Mouse (Mus musculus): ENCODE results near the gene Cdh1.
A peak's percentile ranks its signal among the peaks of the same experiment; 100 is the strongest.

Cdh1 gene

DNA sequence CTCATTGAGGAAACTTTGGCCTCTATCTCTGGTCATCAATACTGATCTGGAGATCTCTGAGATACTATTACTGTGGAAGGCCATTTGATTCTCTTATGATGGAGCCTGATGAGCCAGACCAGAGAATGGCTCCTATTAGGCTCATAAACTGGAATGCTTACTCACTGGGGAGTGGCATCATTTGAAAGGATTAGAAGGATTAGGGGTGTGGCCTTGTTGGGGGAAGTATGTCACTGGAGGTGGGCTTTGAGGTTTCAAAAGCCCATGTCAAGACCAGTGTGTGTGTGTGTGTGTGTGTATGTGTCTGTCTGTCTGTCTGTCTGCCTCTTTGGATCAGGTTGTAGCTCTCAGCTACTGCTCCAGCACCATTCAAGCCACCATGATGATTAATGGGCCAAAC, 20.8 kb downstream of the Cdh1 start:
- no peak for DNase-seq

DNA sequence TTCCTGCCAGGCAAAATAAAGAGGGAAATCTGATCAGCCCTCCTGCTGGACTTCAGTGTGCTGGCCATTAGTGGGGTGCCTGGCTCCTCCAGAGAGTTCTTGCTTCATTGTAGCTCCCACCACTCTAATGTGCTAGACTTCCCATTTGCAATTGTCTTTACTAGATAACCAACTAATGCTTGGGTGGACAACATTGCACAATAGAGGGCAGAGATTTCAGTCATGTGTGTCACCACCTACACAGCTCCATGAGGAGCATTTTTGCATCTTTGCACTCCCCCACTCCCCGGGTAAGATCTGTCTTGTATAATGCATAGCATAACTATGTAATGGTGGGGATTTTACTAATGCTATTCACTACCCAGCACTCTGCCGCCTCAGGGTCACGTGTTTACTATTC, 21.6 kb downstream of the Cdh1 start:
- DNase-seq, result no peak

DNA sequence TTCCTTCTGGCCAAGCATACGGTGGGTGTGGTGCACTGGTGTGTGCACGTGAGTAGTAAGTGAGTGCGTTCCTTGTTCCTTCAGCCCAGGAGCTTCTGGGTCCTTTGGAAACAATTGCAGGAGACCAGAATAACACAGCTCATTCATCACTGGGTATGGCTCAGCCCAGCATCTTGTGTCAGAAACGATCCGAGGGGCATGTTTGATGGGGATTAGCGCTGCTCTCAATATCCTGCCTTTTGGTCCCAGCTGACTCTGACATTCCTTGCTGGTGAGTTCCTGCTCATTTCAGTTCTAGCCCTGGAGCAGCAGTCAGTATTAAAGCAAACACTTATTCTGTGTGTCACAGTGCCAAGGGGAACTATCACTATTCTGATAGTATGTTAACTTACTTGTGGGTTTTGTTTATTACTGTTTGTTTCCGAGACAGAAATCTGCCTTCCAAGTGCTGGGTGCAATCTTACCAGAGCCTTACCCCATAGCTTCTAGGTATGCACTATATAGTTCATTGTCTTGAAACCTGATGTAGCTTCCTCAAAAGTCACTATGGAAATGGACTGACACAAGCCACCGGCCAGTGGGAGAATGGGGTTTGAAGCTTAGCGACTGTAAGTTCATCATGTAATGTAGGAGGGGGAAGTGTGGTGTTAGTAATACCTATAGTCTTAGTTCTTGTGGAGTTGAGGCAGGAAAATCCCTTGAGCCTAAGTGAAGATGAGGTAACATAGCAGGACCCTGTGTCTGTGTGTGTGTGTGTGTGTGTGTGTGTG, 23.1 kb downstream of the Cdh1 start:
- no peak for DNase-seq

DNA sequence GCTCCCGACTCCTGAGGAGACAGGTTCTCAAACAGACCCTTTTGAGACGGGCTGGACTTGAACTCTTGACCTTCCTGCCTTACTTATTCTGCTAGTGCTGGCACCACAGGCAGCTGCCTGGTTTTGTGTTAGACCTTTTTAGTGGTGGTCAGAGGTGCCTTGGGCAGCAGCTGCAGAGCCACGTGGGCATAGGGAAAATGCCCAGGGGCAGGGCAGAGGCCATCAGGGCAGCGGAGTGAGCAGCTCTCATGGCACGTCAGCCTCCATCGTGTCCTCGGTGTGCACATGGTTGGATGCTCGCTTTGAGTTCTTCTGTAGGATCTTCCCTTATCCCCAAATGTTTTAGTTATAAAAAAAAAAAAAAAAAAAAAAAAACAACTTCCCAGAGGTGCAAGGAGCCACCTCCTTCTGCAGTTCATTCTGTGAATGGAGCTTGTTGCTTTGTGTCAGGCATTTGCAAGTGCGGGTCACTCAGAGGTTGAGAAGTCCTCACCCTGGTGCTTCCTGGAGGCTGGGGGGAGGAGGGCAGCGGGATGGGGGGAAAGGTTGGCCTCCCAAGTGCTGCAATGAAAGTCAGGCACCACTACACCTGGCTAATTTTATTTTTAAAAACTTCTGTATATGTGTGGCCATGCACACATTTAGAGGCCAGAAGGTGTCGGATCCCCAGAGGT, 25.3 kb downstream of the Cdh1 start:
- DNase-seq, result no peak

DNA sequence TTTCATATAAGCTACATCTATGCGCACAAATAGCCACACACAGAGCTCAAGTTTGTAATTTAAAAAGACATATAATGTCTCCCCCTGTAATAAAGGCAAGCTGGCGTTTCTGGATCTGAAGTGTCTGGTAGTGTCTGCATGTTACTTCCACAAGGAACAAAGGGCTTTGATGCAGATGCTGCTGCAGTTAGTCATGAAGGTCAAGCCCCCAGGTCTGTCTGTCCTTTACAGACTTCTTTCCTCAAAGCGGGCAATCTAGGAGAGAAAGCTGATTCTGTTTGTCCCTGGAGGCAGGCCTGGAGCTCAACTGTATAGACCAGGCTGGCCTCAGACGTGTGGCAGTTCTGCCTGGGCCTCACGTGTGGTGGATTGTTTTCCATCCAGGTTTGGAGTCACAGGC, 26.3 kb downstream of the Cdh1 start:
- DNase-seq, result no peak

DNA sequence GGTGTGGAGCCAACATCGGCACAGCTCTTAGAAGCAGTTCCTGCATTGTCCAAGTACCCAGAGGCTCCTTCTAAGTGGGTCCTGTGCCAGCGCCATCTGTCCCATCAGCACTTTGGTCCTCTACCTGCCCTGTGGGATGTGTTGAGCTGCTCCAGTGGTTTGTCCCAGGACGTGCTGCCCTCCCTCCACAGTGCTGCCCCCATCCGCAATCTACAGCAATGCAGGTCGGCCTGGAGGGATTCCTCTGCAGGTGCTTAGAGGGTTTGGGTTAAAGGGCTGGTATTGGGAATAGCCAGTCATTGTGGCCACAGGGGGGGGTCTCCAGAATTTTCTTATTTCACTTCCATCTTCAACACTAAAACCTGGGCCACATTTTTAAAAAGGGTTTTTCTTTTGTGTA, 28.8 kb downstream of the Cdh1 start:
- no peak for DNase-seq

DNA sequence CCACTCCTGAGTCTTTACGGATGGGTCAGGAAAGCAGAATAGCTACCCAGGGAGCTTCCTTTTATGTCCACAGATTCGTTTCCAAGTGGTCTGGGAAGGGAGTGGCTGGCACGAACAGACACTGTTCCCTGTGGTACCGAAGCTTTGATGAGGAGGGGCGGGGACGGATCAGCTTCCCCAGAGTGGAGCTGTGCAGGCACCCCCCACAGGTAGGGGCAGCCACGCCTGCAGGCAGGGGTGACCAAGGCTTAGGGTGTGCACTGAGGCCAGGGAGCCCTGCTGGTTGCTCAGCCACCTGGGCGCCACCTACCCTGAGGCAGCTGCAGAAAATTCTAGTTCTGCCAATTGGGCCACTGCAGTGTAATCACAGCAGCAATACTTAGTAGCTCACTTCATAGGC, 29.5 kb downstream of the Cdh1 start:
- no peak for DNase-seq

DNA sequence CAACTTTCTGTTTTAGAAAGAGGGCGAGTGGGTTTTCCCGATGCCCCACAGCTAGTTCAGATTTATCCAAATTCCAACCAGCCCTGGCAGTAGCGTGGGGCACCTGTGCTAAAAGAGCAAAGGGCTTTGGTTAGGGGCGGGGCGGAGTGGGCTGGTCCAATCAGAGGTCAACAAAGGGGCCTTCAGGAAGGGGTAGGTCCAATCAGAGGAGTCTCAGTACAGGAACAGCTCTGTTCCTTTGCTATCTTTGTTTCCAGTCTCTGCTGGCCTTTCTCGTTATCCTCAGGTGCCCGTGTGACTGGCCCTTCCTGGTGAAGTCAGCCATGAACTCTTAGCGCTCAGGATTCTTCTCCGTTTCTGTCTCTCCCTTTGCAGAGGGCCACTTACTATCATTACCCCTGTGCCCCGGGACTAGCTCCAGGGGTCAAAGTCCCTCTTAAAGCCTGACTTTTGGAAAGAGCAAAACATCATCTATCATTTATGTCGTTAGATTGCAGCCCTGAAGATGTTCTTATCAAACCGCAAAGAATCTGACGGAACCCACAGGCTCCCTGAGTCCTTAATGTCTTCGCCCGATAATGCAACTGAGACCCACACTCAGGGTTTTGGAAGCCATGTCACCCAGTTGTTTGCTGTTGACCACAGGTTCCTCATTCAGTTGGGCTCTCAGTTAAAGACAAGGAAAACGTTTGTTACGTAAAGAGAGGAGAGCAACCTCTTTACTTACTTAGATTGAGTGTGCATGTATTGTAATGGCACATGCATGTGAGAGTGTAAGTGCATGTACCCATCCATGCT, 30.4 kb downstream of the Cdh1 start:
- no peak for DNase-seq

DNA sequence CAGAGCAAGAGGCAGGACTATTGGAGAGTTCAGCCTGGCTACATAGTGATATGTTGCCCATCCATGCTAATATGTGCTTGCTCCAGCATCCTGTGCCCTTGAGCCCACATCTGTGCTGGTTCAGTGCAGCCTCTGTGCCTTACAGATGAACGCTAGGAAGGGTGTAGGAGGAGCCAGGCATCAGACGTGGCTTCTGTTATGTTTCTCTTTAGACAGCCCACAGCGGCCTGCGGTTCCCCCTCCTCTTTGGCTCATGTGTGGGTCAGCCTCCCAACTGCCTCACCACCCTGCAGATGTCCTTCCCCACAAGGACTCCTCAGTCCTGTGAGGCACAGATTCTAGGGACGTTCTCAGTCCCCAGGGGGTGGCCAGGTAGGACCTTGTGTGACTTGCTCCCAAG, 32.1 kb downstream of the Cdh1 start:
- DNase-seq, result no peak

DNA sequence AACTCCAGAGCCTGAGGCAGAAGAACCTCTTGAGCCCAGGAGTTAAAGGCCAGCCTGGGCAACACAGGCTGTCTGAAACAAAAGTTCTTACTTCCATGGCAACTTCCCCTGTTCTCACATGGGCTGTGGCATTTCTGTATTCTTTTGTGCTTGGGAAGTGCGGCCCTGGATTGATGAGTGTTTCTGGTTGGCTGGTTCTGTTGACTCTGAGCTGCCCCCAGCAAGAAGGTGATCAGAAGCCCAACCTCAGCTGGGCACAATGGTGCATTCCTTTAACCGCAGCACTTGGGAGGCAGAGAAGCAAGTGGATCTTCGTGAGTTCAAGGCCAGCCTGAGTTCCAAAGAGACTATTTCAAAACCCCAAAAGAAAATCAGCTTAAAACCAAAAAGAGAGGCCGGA, 34.3 kb downstream of the Cdh1 start:
- DNase-seq, result no peak

DNA sequence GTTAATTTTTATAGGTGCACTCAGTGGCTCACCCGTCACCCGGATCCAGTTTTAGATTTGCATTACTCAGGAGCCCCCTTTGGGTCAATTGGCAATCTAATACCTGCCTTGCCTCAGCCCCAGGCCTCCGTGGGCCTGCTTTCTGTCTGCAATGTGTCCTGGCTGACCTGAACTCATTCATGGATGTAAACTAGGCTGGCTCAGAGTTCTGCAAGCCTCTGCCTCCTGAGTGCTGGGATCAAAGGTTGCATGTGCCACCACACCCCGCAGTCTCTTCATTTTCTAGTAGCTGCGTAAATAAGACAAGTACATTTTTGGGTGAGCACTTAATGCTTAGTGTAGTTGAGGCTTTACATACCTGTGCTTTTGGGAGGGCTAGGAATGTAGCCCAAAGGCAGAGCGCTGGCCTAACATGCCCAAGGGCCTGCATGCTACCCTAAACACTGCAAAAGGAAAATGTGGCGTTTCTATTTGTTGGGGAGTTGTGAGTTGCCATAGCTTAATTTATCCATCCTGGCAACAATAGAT, 35.7 kb downstream of the Cdh1 start:
- DNase-seq, result no peak

DNA sequence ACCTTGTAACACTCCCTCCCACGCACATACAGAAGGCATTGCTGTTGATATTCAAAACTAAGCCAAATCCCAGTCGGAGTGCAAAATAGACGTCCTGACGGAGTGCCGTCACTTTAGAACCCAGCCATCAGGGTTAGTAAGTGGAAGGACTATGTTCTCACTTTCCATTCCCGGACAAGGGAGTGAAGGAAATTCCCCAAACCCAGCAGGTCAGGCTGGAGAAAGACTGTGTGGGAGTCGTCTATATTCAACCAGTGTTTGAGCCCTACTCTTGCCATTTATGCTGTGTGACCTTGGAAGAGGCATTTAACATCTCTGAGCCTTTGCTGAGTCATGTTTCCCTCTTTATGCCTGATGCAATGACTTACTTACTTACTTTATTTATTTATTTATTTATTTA, 37.1 kb downstream of the Cdh1 start:
- no peak for DNase-seq

DNA sequence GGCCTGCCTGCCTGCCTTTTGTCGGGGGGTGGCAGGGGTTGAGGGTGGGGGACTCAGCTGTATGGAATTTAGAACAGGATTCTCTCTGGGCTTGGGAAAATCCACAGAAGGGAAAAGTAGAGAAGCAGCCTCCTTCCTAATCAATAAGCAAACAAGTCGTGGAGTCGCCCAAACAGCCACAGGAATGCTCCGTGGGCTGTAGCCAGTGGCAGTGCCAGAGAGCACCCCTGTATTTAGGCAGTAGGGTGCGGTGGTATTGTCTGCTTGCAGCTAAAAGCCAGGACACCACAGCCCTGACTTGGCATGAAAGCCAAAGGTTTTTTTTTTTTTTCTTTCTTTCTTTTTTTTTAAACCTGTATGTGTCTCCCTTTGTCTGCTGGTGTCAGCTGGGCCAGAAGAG, 37.8 kb downstream of the Cdh1 start:
- no peak for DNase-seq

DNA sequence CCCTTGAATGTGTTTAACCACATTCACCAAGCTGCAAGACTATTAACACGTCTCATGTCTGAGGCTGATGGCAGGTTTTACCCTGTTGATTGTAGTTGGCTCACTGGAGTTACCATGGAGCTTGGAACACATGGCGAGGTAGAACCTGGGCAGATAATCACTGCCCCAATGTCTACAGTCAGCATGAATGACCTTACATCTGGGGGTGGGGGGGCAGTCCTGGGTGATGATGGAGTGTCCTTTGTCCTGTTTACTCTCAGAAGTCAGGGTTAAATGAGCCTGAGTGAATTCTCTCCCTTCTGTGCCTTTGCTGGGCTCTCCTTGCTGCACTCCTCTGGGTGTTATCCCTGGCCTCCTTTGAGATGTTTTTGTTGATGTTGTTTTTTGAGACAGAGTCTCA, 39.0 kb downstream of the Cdh1 start:
- DNase-seq, result no peak

DNA sequence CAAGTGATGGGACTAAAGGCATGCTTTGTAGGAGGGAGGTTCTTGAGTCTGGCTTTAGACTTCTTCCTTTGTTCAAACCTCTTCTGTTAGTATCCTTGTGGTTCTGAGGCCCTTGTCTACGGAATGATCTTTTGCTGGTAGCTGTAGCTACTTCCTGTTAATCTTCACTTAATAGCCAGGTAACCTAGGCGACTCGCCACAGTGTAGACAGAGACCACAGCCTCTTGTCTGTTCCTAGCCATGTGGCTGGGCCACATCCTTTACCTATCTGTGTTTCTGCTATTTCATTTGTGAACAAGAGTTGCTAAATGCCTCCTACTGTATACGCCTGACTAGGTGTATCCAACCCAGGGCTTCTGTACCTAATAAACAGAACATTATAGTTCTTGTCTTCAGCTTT, 39.9 kb downstream of the Cdh1 start:
- DNase-seq, result no peak

DNA sequence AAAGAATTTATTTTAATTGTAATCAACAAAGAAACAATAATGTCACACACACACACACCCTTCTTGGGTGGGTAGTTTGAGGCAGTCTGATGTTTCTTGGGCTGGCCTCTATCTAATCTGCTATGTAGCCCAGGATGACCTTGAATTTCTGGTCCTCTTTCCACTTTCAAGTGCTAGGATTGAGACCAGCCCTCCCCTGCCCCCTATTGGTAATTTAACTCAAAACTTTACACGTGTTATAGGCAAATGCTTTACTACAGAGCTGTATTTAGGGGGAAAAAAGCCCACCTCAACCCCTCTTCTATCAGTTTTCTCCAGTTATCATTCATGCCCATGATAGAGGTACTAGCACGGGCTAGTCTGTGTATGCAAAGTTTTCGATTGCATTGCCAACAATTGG, 41.8 kb downstream of the Cdh1 start:
- no peak for DNase-seq

DNA sequence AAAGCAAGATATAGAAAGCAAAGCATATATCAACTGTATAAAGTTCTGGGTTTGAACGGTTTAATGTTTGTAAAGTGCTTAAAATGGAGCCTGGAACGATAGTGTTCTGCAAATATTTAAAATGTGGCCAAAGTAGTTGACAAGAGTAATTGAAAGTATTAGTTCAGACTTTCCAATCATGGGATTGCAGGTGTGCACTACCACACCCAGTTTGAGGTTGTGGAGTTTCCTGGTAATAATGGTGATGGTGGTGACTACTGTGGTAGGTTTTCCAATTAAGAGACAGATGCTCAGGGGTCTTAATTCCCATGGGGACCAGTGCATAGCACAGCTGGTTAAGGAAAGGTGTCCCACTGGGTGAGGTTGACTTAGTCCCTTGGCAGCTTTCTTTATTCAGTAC, 43.0 kb downstream of the Cdh1 start:
- no peak for DNase-seq

DNA sequence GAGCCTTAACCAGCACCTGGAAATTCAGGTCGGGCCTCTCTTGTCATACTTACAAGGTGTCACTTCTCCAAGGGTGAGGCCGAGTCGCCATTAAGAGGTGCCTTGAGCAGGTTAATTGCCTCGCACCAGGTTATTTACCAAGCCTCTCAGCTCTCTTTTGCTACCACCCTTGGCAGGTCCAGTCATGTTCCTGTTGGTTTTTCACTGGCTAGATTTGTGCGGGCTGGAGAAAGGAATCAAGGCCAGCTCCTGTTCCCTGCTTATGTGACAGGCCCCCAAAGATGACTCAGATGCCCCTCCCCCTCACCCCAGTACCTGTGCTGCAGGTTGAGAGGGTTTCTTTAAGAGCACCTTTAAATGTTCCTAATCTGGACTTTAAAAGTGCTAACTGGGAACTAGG, 43.6 kb downstream of the Cdh1 start:
- DNase-seq, result no peak

DNA sequence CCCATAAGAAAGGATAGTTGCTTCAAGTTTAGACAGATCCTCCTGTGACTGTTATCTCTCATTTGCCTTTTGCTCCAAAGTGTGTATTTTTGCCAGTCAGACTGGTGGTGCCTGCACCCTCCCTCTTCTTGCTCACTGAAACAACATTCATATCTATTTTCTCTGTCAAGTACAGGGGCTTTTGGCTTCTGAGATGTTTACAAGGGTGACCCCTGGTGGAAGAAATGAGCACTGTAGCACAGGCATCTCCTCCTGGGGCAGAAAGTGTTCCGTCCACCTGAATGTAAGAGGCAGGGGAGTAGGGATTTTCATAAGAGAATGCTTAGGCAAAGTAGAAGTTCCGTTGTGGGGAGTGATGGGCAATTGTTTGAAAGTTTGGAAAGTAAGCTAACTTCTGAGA, 44.2 kb downstream of the Cdh1 start:
- peak; percentile 90 to 92 for DNase-seq

DNA sequence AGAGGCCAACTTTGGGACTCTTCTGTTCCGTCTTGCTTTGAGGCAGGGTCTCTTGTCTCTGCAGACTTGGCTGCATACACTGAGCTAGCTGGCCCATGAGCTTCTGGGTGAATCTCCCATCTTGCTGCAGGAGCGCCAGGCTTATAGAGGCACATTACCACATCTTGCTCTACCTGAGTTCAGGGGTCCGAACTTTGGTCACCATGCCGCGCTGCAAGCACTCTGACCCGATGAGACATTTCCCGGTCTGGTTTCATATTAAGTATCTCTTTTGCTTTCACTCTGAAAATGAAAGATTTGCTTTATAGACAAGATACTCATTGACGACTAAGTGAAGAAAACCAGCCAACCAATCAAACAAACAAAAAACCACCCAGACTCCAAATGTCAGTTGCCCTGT, 45.3 kb downstream of the Cdh1 start:
- no peak for DNase-seq

DNA sequence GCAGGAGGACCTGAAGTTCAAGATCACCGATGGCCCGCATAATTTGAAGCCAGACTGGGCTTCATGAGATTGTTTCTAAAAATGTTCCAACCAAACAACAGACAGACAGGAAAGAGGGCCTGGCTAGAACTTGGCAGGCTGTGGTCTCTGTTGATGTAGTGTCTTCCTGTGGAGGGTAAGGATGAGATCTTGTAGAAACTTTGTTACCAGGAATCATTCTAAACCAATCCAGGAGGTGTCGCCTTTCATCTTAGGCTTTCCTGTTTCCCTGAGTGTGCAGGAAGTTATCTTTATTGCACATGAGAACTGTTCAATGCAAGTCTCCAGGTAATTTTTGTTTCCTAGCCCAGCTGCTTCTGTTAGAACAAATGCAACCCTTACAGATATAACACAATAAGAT, 48.8 kb downstream of the Cdh1 start:
- no peak for DNase-seq

DNA sequence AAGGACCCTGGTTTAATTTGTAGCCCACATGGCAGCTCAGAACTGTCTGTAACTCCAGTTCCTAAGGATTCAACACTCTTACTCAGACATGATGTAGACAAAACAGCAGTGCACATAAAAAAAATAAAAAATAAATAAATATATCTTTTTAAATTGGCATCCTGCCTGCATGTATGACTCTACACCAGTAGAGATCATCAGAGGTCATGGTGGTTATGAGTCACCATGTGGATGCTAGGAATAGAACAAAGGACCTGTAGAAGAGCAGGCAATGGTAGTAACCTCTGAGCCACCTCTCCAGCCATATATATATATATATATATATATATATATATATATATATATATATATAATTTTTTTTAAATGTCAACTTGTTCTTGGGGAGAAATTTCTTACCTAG, 52.9 kb downstream of the Cdh1 start:
- no peak for DNase-seq

DNA sequence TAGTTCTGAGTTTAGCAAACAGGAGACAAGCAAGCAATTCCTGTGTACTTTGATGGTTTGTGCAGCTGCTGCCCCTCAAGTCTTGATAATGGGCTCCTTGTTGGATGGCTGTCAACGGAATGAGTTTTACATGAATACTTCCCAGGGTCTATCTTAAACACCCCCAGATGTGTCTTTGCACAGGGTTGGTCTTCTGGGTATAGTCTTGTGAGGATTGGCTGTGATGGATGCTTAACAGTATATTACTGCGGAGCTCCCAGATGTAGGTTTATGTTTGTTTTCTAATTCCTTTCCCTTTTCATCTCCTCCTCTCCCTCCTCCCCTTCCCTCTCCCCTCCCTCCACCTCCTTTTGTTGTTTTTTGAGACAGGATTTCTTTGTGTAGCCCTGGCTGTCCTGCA, 69.6 kb downstream of the Cdh1 start:
- DNase-seq, result no peak

DNA sequence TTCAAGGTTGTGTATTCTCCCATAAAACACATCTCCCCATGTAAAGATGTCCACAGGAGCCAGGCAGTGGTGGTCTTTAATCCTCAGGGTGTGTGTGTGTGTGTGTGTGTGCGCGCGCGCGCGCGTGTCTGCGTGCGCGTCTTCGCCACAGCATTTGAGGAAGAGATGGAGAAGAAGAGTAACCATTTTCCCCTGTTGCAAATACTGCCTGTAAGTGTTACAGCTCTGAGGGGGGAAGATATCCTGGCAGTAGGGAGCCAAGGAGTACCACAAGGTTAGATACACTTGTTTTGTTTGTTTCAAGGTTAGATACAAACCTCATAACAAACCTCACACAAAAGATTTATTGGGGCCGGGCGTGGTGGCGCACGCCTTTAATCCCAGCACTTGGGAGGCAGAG, 71.2 kb downstream of the Cdh1 start:
- DNase-seq, result no peak

Measured in cerebellum, postnatal 14 days (tissue).